Mouse (Mus musculus) embryo, embryonic 10.5 days (tissue): ENCODE results near the gene Pola2.

ENCODE experiments used
- DNase-seq: peaks from one replicate; pipeline ENCODE4 v3.0.0-alpha.2; 2015; ENCODE audit warnings: low spot score

Pola2 gene

GRCm38 (mm10) chr19:5963883-5964562 lies at the start of gene Pola2:
Pola2 (minus strand) TSS chr19:5964202.
- DNase-seq: peak; percentile 93

- DNase-seq: no peak
Measured at GRCm38 (mm10) chr19:6013691-6014090, 49.7 kb upstream of the Pola2 start.

- no peak for DNase-seq
Measured at GRCm38 (mm10) chr19:6009137-6009536, 45.1 kb upstream of the Pola2 start.

- DNase-seq: no peak
Measured at GRCm38 (mm10) chr19:6007013-6007412, 43.0 kb upstream of the Pola2 start.

GRCm38 (mm10) chr19:6005541-6005940 lies 41.5 kb upstream of the Pola2 start:
- DNase-seq: no peak

GRCm38 (mm10) chr19:5999969-6000368 lies 36.0 kb upstream of the Pola2 start:
- DNase-seq: no peak

- DNase-seq: no peak
Measured at GRCm38 (mm10) chr19:5998180-5998579, 34.2 kb upstream of the Pola2 start.

- no peak for DNase-seq
Measured at GRCm38 (mm10) chr19:5994711-5995110, 30.7 kb upstream of the Pola2 start.

GRCm38 (mm10) chr19:5992012-5992411 lies 28.0 kb upstream of the Pola2 start:
- no peak for DNase-seq

GRCm38 (mm10) chr19:5991467-5991866 lies 27.5 kb upstream of the Pola2 start:
- DNase-seq: no peak

- no peak for DNase-seq
Measured at GRCm38 (mm10) chr19:5990921-5991320, 26.9 kb upstream of the Pola2 start.

DNA sequence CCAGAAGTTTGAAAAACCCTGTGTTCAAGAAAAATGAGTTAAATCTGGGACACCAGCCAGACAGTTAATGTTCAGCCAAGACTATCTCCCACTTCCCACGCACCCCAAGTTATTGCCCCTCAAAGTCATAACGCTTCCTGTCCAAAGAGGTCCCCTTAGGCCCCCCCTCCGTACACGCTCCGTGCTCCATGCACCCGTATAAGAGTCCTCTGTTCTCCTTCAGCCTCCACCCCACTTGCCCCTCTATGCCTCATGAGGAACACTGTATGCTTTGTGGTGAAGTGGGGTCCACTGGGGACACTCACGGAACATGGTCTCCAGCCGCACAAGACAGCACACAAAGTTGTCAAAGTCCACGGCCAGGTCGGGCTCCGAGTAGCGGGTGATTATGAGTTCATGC lies 26.0 kb upstream of the Pola2 start:
- no peak for DNase-seq

- no peak for DNase-seq
Measured at GRCm38 (mm10) chr19:5989585-5989984, 25.6 kb upstream of the Pola2 start.

DNA sequence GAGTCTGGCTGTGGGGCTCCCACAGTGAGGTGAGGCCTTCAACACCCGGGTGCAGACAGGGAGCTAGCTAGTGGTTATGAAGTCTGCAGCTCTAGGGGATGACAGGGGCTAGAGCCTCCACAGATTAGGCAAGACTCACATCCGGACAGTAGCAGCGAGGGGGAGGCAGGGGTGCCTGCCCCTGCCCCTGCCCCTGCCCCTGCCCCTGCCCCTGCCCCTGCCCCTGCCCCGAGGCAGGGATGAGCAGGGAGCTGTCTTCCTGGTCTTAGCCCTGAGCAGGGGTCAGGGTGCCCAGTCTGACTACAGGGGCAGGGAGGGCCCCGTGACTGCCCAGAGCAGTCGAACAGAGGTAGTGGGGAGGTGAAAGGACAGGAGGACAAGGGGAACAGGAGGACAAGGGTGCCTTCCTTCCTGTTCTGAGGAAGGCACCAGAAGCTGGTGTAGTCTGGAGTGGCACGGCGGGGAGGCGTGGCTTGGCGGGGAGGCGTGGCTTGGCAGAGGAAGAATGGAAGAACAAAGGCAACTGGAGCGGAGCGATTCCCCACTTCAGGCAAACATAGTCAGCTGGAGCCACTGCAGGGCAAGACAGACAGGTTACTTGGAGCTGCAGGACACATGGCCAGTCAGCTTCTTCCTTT lies 24.9 kb upstream of the Pola2 start:
- DNase-seq: peak; percentile 82

DNA sequence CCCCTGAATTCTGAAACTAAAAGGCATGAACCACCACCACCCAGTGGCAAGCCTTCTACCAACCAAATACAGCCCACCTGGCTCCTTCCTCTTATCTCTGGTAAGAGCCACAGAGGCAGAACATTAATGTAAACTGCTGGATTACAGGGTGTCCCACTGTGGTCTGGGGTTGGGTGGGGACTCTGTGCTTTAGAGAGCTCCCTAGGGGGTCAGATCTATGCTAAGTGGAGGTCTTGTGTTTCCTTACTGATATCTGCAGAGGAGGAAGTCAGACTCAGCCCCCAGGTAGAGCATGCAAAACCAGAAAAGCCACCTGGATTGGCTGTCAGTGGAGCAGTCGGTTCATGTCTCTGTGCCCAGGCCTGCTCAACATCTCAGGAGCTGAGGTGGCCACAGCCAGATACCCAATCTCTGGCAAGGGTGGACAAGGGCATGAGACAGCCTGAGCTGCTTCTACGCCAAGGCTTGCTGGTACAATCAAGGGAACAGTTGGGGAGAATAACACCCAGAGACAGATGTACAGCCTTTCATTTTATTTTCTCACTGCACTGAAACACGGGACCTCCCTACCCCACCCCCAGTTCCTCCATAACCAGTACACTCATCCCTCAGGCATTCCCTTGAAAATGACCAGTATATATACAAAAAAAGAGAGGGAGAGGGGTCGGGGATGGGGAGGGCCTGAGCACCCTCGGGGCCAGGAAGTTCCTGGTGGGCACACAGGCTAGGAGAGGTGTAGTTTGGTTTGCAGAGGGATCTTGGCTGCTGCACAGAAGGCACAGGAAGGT lies 24.2 kb upstream of the Pola2 start:
- DNase-seq: no peak

DNA sequence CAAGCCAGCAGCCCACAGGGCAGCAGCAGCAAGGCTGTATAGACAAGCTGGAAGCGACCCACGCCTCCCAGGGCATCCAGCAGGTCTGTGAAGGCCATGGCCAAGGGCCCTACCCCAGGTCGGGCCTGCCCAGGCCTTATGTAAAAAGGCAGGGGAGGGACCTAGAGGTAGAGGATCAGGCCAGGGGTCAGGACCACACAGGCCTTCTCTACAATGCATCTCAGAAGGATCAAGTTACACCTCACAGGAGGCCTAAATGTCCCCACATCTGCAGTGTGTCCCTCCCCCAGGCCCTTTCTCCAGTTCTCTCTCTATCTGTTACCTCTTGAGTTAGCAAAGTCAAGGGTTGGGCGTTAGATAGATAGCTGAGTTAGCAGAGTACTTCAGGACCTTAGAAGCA lies 22.0 kb upstream of the Pola2 start, which contains the start of gene Slc22a20:
Gene Slc22a20, minus strand, starts transcription at position 101 of the 400 bp plus-strand sequence.
- DNase-seq: no peak

- DNase-seq: no peak
Measured at GRCm38 (mm10) chr19:5980477-5980876, 16.5 kb upstream of the Pola2 start.

DNA sequence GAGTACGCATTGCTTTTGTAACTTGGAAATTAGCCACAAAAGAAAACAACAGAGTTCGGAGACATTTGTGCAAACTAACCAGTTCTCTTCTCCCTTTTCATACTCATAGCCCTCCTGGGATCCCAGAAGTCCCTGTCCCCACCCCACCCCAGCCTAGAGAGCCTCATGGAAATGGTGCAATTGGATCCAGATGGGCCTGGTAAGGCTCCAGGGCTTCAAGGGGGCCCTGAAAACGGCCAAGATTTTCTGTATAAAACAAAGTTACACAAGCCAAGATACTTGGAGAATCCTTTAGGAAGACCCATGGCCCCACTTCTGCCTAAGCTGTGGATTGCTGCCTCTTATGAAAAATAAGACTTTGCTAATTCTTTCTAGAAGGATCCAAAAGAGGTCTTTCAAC lies 13.7 kb upstream of the Pola2 start:
- DNase-seq: no peak

GRCm38 (mm10) chr19:5975676-5976075 lies 11.7 kb upstream of the Pola2 start:
- no peak for DNase-seq

- no peak for DNase-seq
Measured at GRCm38 (mm10) chr19:5975112-5975511, 11.1 kb upstream of the Pola2 start.

- no peak for DNase-seq
Measured at GRCm38 (mm10) chr19:5967664-5968063, 3.7 kb upstream of the Pola2 start.

DNA sequence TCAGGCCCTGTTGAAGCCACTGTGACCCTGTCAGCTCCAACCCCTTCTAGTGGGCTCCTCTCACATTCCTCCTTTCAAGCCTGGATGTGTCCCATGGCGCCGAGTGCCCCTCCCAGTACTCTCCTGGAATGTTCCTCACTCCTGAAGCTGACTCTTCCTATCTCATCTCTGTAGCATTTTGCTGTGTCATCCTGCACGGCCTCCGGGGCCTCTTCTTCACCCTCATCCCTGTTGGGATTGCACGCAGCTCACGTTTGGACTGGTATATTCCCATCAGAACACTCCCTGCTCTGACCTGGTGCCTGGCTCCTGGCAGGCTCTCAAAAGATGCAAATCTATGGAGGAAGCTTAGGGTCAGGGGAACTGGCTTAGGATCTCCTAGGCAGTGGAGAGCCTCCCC lies 2.8 kb upstream of the Pola2 start:
- no peak for DNase-seq

GRCm38 (mm10) chr19:5965910-5966309 lies 1.9 kb upstream of the Pola2 start:
- no peak for DNase-seq
